Mouse (Mus musculus) ES-Bruce4 (cell line): ENCODE measurements at regions not wholly inside any gene's neighbourhood (a gene's known extent, or its start where the extent isn't known, plus 50 kb on each side); places are given as distances from the start of the nearest gene placed in this dataset.

Source experiments
- CTCF ChIP-seq: IDR thresholded peaks from one replicate; pipeline ENCODE4 v1.8.1; 2011; ENCODE audit warnings: low read depth, low read length
- EP300 ChIP-seq: IDR thresholded peaks from 2 replicates; pipeline ENCODE4 v1.6.1; 2011; ENCODE audit warnings: low read depth, low read length; ENCODE audit not compliant: insufficient read depth
- POLR2A ChIP-seq: IDR thresholded peaks from one replicate; pipeline ENCODE4 v1.8.1; 2011; ENCODE audit warnings: low read length; ENCODE audit not compliant: insufficient read depth

DNA sequence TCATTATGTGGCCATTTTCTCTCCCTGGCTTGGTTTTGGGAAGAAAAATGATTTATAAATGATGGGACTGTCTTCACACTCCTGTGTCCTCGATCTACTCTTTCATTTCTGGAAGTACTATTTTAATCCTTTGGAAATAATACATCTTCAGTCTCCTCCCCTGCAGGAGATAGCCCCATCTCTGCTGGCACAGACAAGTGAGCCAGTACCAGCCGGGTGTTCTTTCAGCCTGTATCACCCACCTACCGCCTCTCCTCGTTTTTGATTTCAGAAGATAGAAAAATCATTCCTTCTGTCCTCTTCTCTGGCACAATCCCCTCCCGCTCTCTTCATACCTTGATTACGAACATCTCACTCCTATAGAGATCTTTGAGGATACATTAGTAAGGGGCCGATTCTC is 140.4 kb upstream of the Gm10131 start:
- no peak for TF ChIP-seq EP300
- no peak for TF ChIP-seq CTCF
- no peak for TF ChIP-seq POLR2A
